Mouse (Mus musculus) brain, embryonic 14.5 days (tissue): ENCODE results near the gene Psmb6.

ENCODE experiments used
- CTCF ChIP-seq: fragments of 200-500 bp; IDR thresholded peaks from 2 replicates; pipeline ENCODE4 v1.5.1; 2012; ENCODE audit warnings: inconsistent platforms, mild to moderate bottlenecking, moderate library complexity, borderline replicate concordance; ENCODE audit not compliant: insufficient read depth, insufficient read length; ENCODE audit errors: extremely low read depth
- POLR2A ChIP-seq: fragments of 200-500 bp; IDR thresholded peaks from 2 replicates; pipeline ENCODE4 v1.6.1; 2012; ENCODE audit warnings: mild to moderate bottlenecking, inconsistent platforms, borderline replicate concordance; ENCODE audit not compliant: poor library complexity, insufficient read depth, insufficient read length, severe bottlenecking; ENCODE audit errors: extremely low read depth

DNA sequence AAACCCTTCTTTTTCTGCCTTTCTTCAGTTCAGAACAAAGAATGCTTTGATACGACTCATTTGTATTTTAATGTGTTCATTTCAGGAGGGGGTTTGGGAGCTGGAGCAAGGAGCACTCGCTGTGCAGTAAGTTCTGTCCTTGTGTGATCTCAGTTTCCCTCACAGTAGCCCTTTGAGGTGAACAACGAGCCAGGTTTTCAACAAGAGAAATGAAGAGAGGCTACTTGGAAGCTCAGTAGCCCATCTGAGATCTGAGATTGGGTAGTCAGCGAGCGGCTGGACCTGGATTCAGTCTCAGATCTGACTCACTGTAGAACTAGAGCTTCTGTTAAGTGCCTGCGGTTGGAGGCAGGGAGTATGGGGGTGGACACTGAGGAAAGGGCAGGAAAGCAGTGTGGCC lies 48.7 kb downstream of the Psmb6 start:
- no peak for TF ChIP-seq CTCF
- no peak for TF ChIP-seq POLR2A
